Mouse (Mus musculus): Measurements from ENCODE around the gene Acvr1.

DNA sequence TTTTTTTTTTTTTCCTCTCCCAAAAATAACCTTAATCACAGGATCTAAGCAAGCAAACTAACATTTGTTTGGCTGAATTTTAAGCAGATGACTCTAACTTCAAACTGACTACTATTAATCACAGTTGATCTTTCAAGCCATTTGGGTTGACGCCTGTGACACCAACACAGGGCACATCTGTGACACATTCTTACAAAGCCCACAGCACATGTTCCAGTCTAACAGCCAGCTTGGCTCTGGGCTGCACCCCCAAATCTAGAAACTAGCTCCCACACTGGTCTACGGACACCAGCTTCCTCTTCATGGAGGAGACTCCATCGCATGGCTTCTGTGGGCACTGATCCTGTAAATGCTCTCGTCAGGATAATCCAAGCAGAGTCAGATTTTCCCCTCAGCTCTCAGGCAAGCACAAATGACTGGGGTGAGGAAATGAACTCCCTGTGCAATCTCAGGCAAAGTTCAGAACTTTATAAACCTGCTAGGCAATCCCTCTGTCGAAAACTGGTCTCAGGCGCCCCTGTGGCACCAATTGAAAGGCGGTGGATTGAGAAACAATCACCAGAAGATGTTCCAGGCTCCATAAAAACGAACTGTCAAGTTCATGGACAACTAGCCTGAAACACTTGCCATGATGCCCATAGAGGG is 110.0 kb downstream of the Acvr1 start:
- TF ChIP-seq CTCF (conservative IDR thresholded peaks at IDR 0.05; ENCODE audit: low read length) (no peak), POU5F1 (IDR thresholded peaks at IDR 0.05; ENCODE audit: borderline replicate concordance, low read length) (no peak)
